Mouse (Mus musculus) right cerebral cortex, postnatal 10 days (tissue): ENCODE data around the gene Stx16.

ENCODE experiments used
- DNase-seq, 2 experiments: peaks; one replicate each; pipeline ENCODE4 v3.0.0; 2021; ENCODE audit warnings: low spot score in 2 of 2

Stx16 gene

DNA sequence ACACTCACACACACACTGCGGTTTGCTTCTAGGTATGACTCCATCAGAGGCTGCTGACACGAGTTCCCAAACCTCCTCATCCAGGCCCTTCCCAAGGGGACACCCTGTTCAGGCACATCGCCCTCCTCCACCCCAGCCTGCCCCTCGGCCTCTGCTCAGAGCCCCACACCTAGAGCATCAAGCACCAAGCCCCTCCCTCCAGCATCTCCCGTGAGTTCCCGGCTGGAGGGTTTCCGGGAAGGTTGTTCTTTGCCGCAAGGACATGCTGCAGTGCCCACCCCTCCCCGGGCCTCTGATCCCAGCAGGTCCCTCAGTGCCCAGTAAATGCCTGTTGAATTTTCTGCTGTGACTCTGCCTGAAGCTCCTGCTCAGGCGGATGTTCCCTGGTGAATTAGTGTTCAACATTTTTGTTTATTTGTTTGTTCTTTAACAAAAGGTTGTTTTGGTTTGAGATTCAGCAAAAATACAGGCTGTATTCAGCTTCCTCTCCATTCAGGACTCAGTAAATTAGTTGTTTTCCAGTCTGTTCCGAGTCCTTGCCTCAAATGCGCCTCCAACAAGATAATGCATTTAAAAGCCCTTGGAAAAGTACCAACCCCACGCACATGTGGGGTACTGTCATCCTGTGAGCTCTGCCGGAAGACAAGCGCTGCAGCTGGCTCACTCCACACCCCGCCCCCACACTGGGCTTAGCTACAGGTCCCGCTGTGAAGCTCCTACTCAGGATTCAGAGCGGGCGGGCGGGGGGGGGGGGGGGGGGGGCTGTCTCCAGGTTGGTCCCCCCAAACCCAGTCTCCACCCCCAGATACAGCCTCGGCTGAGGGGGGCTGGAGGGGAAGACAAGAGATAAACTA, 50.6 kb downstream of the Stx16 start:
- DNase-seq: peak; percentile 84 to 87

DNA sequence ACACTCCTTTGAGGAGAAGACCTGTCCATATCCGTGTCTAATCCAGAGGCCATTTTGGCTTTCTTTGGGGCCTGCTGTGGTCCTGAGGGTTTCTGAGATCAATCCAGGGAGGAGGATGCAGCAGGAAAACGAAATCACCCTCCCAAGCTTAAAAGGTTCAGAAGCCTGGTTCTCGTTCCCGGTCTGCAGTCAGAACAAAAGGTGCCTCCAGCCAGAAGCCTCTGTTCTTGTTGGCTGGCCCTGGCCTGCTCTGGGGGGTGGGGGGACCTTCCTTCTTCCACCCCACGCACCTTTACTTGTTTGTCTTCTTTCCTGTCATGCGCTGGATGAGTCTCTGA, 51.2 kb downstream of the Stx16 start:
- no peak for DNase-seq

- no peak for DNase-seq
Measured at GRCm38 (mm10) chr2:174128926-174129325, 52.8 kb downstream of the Stx16 start.

GRCm38 (mm10) chr2:174130468-174131097, 54.5 kb downstream of the Stx16 start:
- DNase-seq: no peak

- DNase-seq: no peak
Measured at GRCm38 (mm10) chr2:174132413-174132969, 56.4 kb downstream of the Stx16 start.
